Mouse (Mus musculus): Measurements from ENCODE around the gene Psma7. TPM values are rescaled to one million over a fixed set of nuclear protein-coding genes. Genes with fewer than 3 reads are reported as not detected.

Psma7 gene
- polyA plus RNA-seq, 1 experiment from 2014 or later, result 264 TPM

DNA sequence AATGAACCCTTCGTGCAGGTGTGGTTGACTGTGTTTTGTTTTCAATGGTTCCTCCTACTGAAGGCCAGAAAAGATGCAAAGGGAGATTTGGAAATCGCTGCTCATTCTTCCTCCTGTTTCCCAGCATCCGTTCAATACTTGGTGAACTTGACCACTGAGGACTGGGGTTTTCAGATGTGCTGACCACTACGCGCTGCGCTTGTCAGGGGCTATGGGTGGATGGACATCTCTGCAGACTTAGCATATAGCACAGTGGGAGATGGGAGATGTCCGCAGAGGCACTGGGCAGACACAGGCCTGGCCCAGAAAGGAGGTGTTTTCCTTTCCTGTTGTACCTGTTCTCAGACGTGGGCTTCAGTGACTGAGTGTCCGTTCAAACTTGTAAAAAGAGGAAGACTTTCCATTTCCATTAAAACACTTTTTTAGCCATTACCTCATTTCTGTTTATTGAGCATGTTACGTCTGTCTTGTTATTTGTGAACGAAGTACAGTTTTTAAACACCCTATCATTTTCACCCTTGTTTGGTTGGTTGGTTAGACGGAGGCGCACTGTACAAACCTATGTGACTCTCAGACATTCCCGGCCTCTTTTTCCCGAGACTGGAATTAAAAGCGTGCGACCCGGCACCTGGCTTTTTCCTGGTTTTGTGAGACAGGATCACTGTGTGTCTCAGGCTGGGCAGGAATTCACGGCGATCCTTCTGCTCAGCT is 27.7 kb upstream of the Psma7 start:
- Histone ChIP-seq H3K36me3 (replicated peaks; ENCODE audit: insufficient read depth, low read length) (0 out of 2 replicates have a peak, but pooled peaks cover 7% of the 10 kb centered on the region), H3K4me2 (ENCODE audit: low read depth, low read length) (peak overlapping the region; percentile 91)

DNA sequence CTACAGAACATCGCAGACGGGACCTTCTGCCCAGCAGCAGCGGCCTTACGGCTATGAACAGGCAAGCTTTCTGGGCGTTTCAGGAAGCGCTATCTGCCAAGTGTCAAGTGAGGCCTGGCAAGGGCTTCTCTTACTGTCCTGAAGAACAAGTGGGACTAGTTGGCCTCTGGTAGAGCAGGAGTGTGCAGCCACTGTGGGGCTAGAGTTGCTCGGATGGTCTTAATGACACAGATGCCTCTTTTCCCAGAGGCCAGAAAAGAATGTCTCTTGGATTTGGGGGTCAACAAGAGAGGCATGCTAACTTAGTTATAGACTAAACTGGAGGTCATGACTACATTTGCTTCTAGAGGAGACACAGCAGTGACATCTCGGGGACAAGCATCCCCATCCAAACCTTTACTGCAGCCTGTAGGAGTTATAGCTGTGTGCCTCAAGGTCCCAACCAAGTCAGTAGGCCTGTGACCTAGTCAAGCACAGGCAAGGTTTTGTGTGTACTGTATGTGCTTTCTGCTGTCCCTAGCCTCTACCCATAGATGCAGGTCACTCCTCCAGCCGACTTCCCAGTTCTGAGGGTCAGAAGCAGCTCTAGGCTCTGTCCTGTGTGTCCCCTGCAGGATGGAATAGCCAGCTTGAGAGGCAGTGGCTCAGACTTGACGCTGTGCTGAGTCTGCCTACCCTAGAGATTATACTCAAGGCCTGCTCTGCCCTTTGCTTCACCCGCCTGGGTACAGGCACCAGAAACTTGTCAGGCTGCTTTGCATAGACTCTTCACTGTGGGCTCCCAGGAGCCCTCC is 21.3 kb upstream of the Psma7 start:
- H3K4me3 ChIP-seq (ENCODE audit: low read depth, low read length), result no peak overlapping the region
- 85% methylated on average over 11 of the region's 11 CpGs for whole genome bisulfite sequencing (ENCODE audit: insufficient replicate concordance)
- H3K4me1 ChIP-seq (ENCODE audit: insufficient read depth), result no peaks in the 10 kb centered on the region
- ATAC-seq, result no peak
- no peak overlapping the region for H3K9ac ChIP-seq (replicated peaks)
- H3K9me3 ChIP-seq (ENCODE audit: low read length), result no peaks in the 10 kb centered on the region
- H3K36me3 ChIP-seq (replicated peaks; ENCODE audit: insufficient read depth, low read length), result peaks cover 29% of the 10 kb centered on the region
- no peak for TF ChIP-seq CTCF (IDR thresholded peaks at IDR 0.05; ENCODE audit: low read depth)
- TF ChIP-seq EP300 (IDR thresholded peaks at IDR 0.05; ENCODE audit: low read depth), result no peak
- no peak overlapping the region for H3K4me2 ChIP-seq (ENCODE audit: low read depth, low read length)
- no peak overlapping the region for H3K27ac ChIP-seq (ENCODE audit: low read depth)
- H3K27me3 ChIP-seq (ENCODE audit: insufficient read depth, low read length), result no peaks in the 10 kb centered on the region
- DNase-seq, result no peak

More for the DNA sequence above, 27.7 kb upstream of the Psma7 start:
- Histone ChIP-seq H3K9me3 (ENCODE audit: low read length) (no peaks in the 10 kb centered on the region), H3K9ac (replicated peaks) (peak overlapping the region; percentile 75), H3K4me3 (ENCODE audit: low read depth, low read length) (peak overlapping the region; percentile 78), H3K27me3 (ENCODE audit: insufficient read depth, low read length) (no peaks in the 10 kb centered on the region), H3K4me1 (ENCODE audit: insufficient read depth) (peaks cover 12% of the 10 kb centered on the region), H3K27ac (ENCODE audit: low read depth) (peak overlapping the region; percentile 74)
- no peak for TF ChIP-seq CTCF (IDR thresholded peaks at IDR 0.05; ENCODE audit: low read depth)
- DNase-seq, result no peak
- 26% methylated on average over 20 of the region's 20 CpGs for WGBS (ENCODE audit: insufficient replicate concordance)
- peak; percentile 68 for ATAC-seq

DNA sequence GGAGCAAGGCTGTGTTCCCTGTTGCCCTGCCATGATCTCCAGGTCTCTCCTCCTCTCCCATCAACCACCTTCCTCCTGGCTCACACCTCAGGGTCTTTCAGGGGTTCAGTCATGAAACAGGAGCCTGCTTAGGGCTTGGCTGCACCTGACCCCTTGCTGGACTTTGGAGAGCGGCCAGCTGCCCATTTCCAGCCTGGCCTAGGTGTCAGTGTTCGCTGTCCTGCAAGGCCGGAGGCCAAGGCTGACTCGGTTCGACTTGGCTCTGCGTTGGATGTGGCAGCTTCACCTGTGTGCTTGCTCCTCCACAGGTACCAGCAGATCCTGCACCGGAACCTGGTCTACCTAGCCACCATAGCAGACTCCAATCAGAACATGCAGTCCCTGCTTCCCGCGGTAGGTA is 10.8 kb upstream of the Psma7 start:
- no peak for ATAC-seq

DNA sequence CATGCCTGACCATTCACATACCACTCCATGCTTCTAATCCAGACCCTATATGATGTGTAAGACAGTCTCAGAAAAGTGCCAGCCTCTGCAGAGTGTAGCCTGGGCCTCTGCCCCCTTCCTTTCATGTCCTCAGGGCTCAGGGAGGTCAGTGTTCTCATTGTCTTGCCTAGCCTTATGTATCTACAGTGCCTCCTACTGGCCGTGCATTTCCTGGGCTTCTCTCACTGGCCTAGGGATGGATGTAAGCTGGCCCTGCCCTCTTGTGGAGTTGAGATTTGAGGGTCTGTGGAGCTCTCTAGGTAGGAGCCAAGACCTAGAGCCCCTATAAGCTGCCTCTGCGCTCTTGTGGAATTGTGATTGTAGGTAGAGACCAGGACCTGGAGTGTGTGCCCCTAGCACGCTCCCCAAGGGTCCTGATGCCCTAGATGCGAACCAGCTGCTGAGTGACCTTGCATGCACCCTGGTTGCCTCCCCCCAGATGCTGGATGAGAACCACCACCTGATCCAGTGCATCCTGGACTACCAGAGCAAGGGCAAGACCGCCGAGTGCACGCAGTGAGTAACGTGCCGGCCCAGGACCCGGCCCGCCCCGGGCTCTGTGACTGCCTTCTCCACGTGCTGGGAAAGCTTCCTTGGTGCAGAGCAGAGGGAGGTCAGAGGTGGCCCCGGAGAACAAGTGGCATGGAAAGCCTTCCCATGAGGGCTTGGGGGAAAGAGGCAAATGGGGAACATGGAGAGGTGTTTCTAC is 9.9 kb upstream of the Psma7 start:
- no peaks in the 10 kb centered on the region for H3K9me3 ChIP-seq (ENCODE audit: low read length)
- H3K36me3 ChIP-seq (replicated peaks; ENCODE audit: insufficient read depth, low read length), result peaks cover 6% of the 10 kb centered on the region
- no peaks in the 10 kb centered on the region for H3K4me1 ChIP-seq (ENCODE audit: insufficient read depth)
- ATAC-seq (no peak; the same call in 1 of the 2 replicates), DNase-seq (no peak)
- TF ChIP-seq EP300 (IDR thresholded peaks at IDR 0.05; ENCODE audit: low read depth) (no peak), CTCF (IDR thresholded peaks at IDR 0.05; ENCODE audit: low read depth) (peak; percentile 61)
- H3K27me3 ChIP-seq (ENCODE audit: insufficient read depth, low read length), result no peaks in the 10 kb centered on the region
- H3K27ac ChIP-seq (ENCODE audit: low read depth), result no peak overlapping the region
- H3K9ac ChIP-seq (replicated peaks), result no peak overlapping the region
- no peak overlapping the region for H3K4me3 ChIP-seq (ENCODE audit: low read depth, low read length)
- 88% methylated on average over 14 of the region's 14 CpGs for WGBS (ENCODE audit: insufficient replicate concordance)
- no peak overlapping the region for H3K4me2 ChIP-seq (ENCODE audit: low read depth, low read length)

More for the DNA sequence above, 10.8 kb upstream of the Psma7 start:
- H3K27me3 ChIP-seq (ENCODE audit: insufficient read depth, low read length), result no peaks in the 10 kb centered on the region
- H3K36me3 ChIP-seq (replicated peaks; ENCODE audit: insufficient read depth, low read length), result peaks cover 9% of the 10 kb centered on the region
- H3K9ac ChIP-seq (replicated peaks), result no peak overlapping the region
- no peak for DNase-seq
- no peak overlapping the region for H3K4me2 ChIP-seq (ENCODE audit: low read depth, low read length)
- no peak overlapping the region for H3K4me3 ChIP-seq (ENCODE audit: low read depth, low read length)
- H3K4me1 ChIP-seq (ENCODE audit: insufficient read depth), result no peaks in the 10 kb centered on the region
- no peaks in the 10 kb centered on the region for H3K9me3 ChIP-seq (ENCODE audit: low read length)
- WGBS (ENCODE audit: insufficient replicate concordance), result 91% methylated on average over 9 of the region's 9 CpGs
- H3K27ac ChIP-seq (ENCODE audit: low read depth), result no peak overlapping the region
- TF ChIP-seq CTCF (IDR thresholded peaks at IDR 0.05; ENCODE audit: low read depth) (no peak), EP300 (IDR thresholded peaks at IDR 0.05; ENCODE audit: low read depth) (no peak)

DNA sequence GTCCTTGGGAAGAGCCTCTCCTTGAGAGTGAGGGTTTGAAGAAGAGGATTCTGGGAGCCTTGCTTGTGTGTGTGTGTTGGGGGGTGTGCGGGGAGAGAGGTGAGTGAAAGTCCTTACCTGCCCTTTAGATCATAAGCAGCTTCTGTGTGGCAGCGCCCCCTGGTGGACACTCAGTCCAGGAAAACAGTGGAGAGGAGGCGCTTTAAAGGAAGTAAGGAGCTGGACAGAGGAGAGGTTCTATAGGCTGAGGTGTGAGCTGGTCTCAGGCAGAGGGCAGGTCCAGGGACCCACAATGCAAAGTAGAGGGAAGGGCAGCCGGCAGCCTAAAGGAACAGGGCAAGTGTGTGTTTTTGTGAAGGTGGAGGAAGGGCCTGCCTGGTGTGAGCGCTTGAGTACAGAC is 8.8 kb upstream of the Psma7 start:
- WGBS (ENCODE audit: insufficient replicate concordance), result 23% methylated on average over 5 of the region's 5 CpGs

More for the DNA sequence above, 8.8 kb upstream of the Psma7 start:
- peaks cover 5% of the 10 kb centered on the region for H3K36me3 ChIP-seq (replicated peaks; ENCODE audit: insufficient read depth, low read length)
- H3K9ac ChIP-seq (replicated peaks), result no peak overlapping the region
- TF ChIP-seq EP300 (IDR thresholded peaks at IDR 0.05; ENCODE audit: low read depth) (no peak), CTCF (IDR thresholded peaks at IDR 0.05; ENCODE audit: low read depth) (peak; percentile 96)
- H3K27me3 ChIP-seq (ENCODE audit: insufficient read depth, low read length), result no peaks in the 10 kb centered on the region
- ATAC-seq (peak; percentile 64), DNase-seq (peak; percentile 87)
- H3K27ac ChIP-seq (ENCODE audit: low read depth), result no peak overlapping the region
- H3K4me2 ChIP-seq (ENCODE audit: low read depth, low read length), result no peak overlapping the region
- H3K9me3 ChIP-seq (ENCODE audit: low read length), result no peaks in the 10 kb centered on the region
- no peak overlapping the region for H3K4me3 ChIP-seq (ENCODE audit: low read depth, low read length)
- H3K4me1 ChIP-seq (ENCODE audit: insufficient read depth), result no peaks in the 10 kb centered on the region

Measured in liver, postnatal 0 days (tissue).